7 mouse cellular contexts compared by ENCODE assay signal in the genomic region with DNA sequence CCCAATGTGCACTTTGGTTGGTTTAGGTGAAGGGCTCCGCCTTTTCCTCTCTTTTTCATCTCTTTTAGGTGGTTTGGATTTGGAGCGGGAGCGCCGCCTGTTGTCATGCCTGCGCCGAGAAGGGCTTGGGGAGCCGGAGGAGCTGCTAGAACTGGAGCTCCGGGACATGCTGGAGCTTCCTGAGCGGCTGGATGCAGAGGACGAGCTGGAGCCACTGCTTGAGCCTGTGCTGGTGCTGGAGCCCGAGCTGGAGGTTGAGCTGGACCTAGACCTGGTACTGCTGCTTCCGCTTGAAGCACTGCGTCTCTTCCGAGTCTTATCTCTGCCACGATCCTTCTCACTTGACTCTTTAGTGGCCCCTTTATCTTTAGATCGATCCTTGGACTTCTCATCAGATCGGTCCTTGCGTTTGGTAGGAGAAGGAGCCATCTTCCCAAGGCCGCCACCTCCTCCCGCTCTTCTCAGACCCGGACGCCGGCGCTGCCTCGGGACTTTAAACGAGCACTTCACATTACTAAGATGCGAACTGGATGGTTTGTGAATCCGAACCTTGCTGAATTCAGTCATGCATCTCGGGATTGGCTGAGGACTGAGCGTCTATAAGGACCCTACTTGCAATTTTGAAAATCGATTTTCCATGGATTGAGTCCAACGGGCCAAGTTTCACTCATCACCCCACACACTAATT.
DNase-seq lines count a peak whose midpoint lies in the region; ATAC-seq and TF ChIP-seq lines count a peak whose summit lies in the region.
"Not testable (repeated sequence)": the region's sequence is repeated elsewhere in the genome, so short reads cannot be mapped to it uniquely, and the experiment has no call there.

No protein-coding gene starts in this region.

- 72% methylated on average over 32 of the region's 32 CpGs for WGBS in forebrain, embryonic 14.5 days
- WGBS in heart, postnatal 0 days, result 55% methylated on average over 32 of the region's 32 CpGs
- 67% methylated on average over 31 of the region's 32 CpGs for WGBS in intestine, postnatal 0 days
- 43% methylated on average over 32 of the region's 32 CpGs for WGBS in liver, embryonic 12.5 days (ENCODE audit: insufficient replicate concordance)
- 66% methylated on average over 32 of the region's 32 CpGs for WGBS in midbrain, embryonic 12.5 days
- WGBS in spleen, adult 2 months, result 59% methylated on average over 32 of the region's 32 CpGs

- ATAC-seq in forebrain, embryonic 14.5 days, result peak; percentile 42; the same call in 1 of the 2 replicates
- not testable (repeated sequence) for ATAC-seq in heart, postnatal 0 days (ENCODE audit: insufficient read depth, low read depth); intestine, postnatal 0 days
- peak; percentile 32; the same call in 1 of the 2 replicates for ATAC-seq in liver, embryonic 12.5 days
- ATAC-seq in midbrain, embryonic 12.5 days (ENCODE audit: low FRiP score, low read depth), result peak; percentile 44; the same call in 1 of the 2 replicates

- H3K4me2 ChIP-seq in forebrain, embryonic 14.5 days (ENCODE audit: low read length), result peak overlapping the region; percentile 29
- H3K4me2 ChIP-seq in heart, postnatal 0 days (ENCODE audit: low read depth, low read length), result peak overlapping the region; percentile 66
- peak overlapping the region; percentile 54 for H3K4me2 ChIP-seq in intestine, postnatal 0 days (replicated peaks; ENCODE audit: low read depth)
- peak overlapping the region; percentile 62 for H3K4me2 ChIP-seq in liver, embryonic 12.5 days
- H3K4me2 ChIP-seq in midbrain, embryonic 12.5 days (replicated peaks), result peak overlapping the region; percentile 37

- not testable (repeated sequence) for TF ChIP-seq EP300 in heart, postnatal 0 days (IDR thresholded peaks at IDR 0.05; ENCODE audit: low read depth)

- H3K9ac ChIP-seq in forebrain, embryonic 14.5 days (ENCODE audit: low read length); heart, postnatal 0 days (replicated peaks; ENCODE audit: low read depth, low read length); intestine, postnatal 0 days (ENCODE audit: low read depth, low read length); liver, embryonic 12.5 days; midbrain, embryonic 12.5 days (replicated peaks): not testable (repeated sequence)

- peak; percentile 5 for DNase-seq in cerebellum, adult 9-11 months
- not testable (repeated sequence) for DNase-seq in forebrain, embryonic 14.5 days (ENCODE audit: low spot score); heart, postnatal 0 days (ENCODE audit: low spot score); spleen, adult 2 months (ENCODE audit: low read depth in 1 of 2, low spot score in 2 of 2)

- H3K27me3 ChIP-seq in forebrain, embryonic 14.5 days (replicated peaks; ENCODE audit: control insufficient read depth, insufficient read depth, low read length); heart, postnatal 0 days (ENCODE audit: control insufficient read depth, insufficient read depth, low read length); intestine, postnatal 0 days (replicated peaks; ENCODE audit: control insufficient read depth, insufficient read depth, low read length); liver, embryonic 12.5 days (replicated peaks); midbrain, embryonic 12.5 days; spleen, adult 2 months (ENCODE audit: control insufficient read depth, insufficient read depth, low read length): not testable (repeated sequence)

- not testable (repeated sequence) for H3K9me3 ChIP-seq in forebrain, embryonic 14.5 days (replicated peaks; ENCODE audit: control insufficient read depth, low read length); heart, postnatal 0 days (replicated peaks; ENCODE audit: control insufficient read depth, low read length); intestine, postnatal 0 days (ENCODE audit: control insufficient read depth); liver, embryonic 12.5 days (replicated peaks); midbrain, embryonic 12.5 days

- H3K4me3 ChIP-seq in forebrain, embryonic 14.5 days (ENCODE audit: low read depth, low read length), result peak overlapping the region; percentile 11; the same call in 1 of the 2 replicates
- peak overlapping the region; percentile 37 for H3K4me3 ChIP-seq in heart, postnatal 0 days (ENCODE audit: low read depth, low read length)
- peak overlapping the region; percentile 32 for H3K4me3 ChIP-seq in intestine, postnatal 0 days (ENCODE audit: low read depth, low read length)
- H3K4me3 ChIP-seq in liver, embryonic 12.5 days, result peak overlapping the region; percentile 40
- peak overlapping the region; percentile 25 for H3K4me3 ChIP-seq in midbrain, embryonic 12.5 days
- H3K4me3 ChIP-seq in spleen, adult 2 months (ENCODE audit: extremely low read depth, insufficient read depth, insufficient read length), result peak overlapping the region; percentile 14; the same call in 1 of the 2 replicates

- not testable (repeated sequence) for H3K36me3 ChIP-seq in forebrain, embryonic 14.5 days (ENCODE audit: control insufficient read depth, insufficient read depth, low read length); heart, postnatal 0 days (replicated peaks; ENCODE audit: control insufficient read depth, insufficient read depth, low read length); intestine, postnatal 0 days (ENCODE audit: control insufficient read depth, insufficient read depth); liver, embryonic 12.5 days; midbrain, embryonic 12.5 days; spleen, adult 2 months (ENCODE audit: control insufficient read depth, insufficient read depth, low read length)

- not testable (repeated sequence) for TF ChIP-seq POLR2A in spleen, adult 2 months (IDR thresholded peaks at IDR 0.05; ENCODE audit: low read depth, low read length)

- H3K4me1 ChIP-seq in forebrain, embryonic 14.5 days (ENCODE audit: control insufficient read depth, insufficient read depth, low read length); heart, postnatal 0 days (ENCODE audit: control insufficient read depth, insufficient read depth); intestine, postnatal 0 days (replicated peaks; ENCODE audit: control insufficient read depth, insufficient read depth, low read length); liver, embryonic 12.5 days; midbrain, embryonic 12.5 days; spleen, adult 2 months (ENCODE audit: control insufficient read depth, insufficient read depth, insufficient read length): not testable (repeated sequence)

- H3K27ac ChIP-seq in forebrain, embryonic 14.5 days (ENCODE audit: low read depth, low read length); heart, postnatal 0 days (ENCODE audit: low read depth); intestine, postnatal 0 days (ENCODE audit: low read depth, low read length); liver, embryonic 12.5 days; midbrain, embryonic 12.5 days (replicated peaks); spleen, adult 2 months (ENCODE audit: insufficient read depth, low read length): not testable (repeated sequence)

- not testable (repeated sequence) for TF ChIP-seq CTCF in heart, postnatal 0 days (IDR thresholded peaks at IDR 0.05; ENCODE audit: low read depth); spleen, adult 2 months (IDR thresholded peaks at IDR 0.05; ENCODE audit: extremely low read depth, insufficient read depth, insufficient read length, insufficient replicate concordance)
- TF ChIP-seq CTCF in intestine, postnatal 0 days (IDR thresholded peaks at IDR 0.05; ENCODE audit: low read depth), result peak; percentile 19; the same call in 1 of the 2 replicates
